Mouse (Mus musculus) ES-Bruce4 (cell line): ENCODE data around the gene Ccnd1.

Experiments
- CTCF ChIP-seq: IDR thresholded peaks from one replicate; pipeline ENCODE4 v1.8.1; 2011; ENCODE audit warnings: low read depth, low read length
- EP300 ChIP-seq: IDR thresholded peaks from 2 replicates; pipeline ENCODE4 v1.6.1; 2011; ENCODE audit warnings: low read depth, low read length; ENCODE audit not compliant: insufficient read depth
- POLR2A ChIP-seq: IDR thresholded peaks from one replicate; pipeline ENCODE4 v1.8.1; 2011; ENCODE audit warnings: low read length; ENCODE audit not compliant: insufficient read depth

- TF ChIP-seq CTCF (no peak), POLR2A (no peak), EP300 (no peak)
Measured at GRCm38 (mm10) chr7:144914296-144914947, 25.3 kb downstream of the Ccnd1 start.
